Mouse (Mus musculus): ENCODE measurements around the gene Cacna2d3. TPM values are rescaled to one million over a fixed set of nuclear protein-coding genes. Genes with fewer than 3 reads are reported as not detected.

The Cacna2d3 gene
- polyA plus RNA-seq, 1 experiment from 2014 or later, result 2.0 TPM

GRCm38 (mm10) chr14:28918871-28919270 lies 802.8 kb downstream of the Cacna2d3 start:
- H3K27ac ChIP-seq (replicated peaks; ENCODE audit: low read depth, low read length), result no peak overlapping the region
- no peak overlapping the region for H3K4me2 ChIP-seq (ENCODE audit: low read depth, severe bottlenecking)
- H3K4me3 ChIP-seq (ENCODE audit: low read depth, low read length), result no peak overlapping the region
- H3K9ac ChIP-seq (ENCODE audit: low read length), result no peak overlapping the region
- 85% methylated on average over 5 of the region's 5 CpGs for WGBS
- H3K36me3 ChIP-seq (ENCODE audit: control insufficient read depth, insufficient read depth, low read length), result no peaks in the 10 kb centered on the region
- peaks cover 5% of the 10 kb centered on the region; the same call in 1 of the 2 replicates for H3K4me1 ChIP-seq (ENCODE audit: control insufficient read depth, insufficient read depth, low read length)
- no peaks in the 10 kb centered on the region for H3K27me3 ChIP-seq (ENCODE audit: control insufficient read depth, insufficient read depth, low read length)
- no peak for DNase-seq (ENCODE audit: low spot score)
- no peaks in the 10 kb centered on the region for H3K9me3 ChIP-seq (ENCODE audit: control insufficient read depth, low read length)
- no peak for ATAC-seq (ENCODE audit: insufficient number of reproducible peaks, low FRiP score, low TSS enrichment, low read depth)

DNA sequence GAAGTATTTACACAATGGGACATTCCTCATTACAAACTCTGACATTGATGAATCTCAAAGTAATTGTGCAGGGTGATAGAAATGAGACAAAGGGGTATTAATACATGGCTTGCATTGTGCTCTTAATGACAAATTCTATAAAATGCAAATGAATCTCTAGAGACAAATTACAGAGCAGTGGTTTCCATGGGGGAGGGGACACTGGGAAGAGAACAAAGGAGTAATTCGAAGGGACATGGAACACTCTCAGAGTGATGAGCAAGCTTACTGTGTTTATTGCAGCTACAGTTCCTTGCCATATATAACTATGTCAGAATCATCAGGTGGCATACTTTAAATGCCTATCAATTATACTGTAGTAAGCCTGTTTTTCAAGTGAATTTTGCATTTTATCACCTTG lies 806.7 kb downstream of the Cacna2d3 start:
- ATAC-seq (ENCODE audit: insufficient number of reproducible peaks, low FRiP score, low TSS enrichment, low read depth) (no peak), DNase-seq (ENCODE audit: low spot score) (no peak)
- Histone ChIP-seq H3K4me2 (ENCODE audit: low read depth, severe bottlenecking) (no peak overlapping the region), H3K4me1 (ENCODE audit: control insufficient read depth, insufficient read depth, low read length) (no peaks in the 10 kb centered on the region), H3K9ac (ENCODE audit: low read length) (no peak overlapping the region), H3K9me3 (ENCODE audit: control insufficient read depth, low read length) (no peaks in the 10 kb centered on the region), H3K27ac (replicated peaks; ENCODE audit: low read depth, low read length) (no peak overlapping the region), H3K36me3 (ENCODE audit: control insufficient read depth, insufficient read depth, low read length) (no peaks in the 10 kb centered on the region), H3K4me3 (ENCODE audit: low read depth, low read length) (no peak overlapping the region), H3K27me3 (ENCODE audit: control insufficient read depth, insufficient read depth, low read length) (no peaks in the 10 kb centered on the region)
- WGBS, result 87% methylated on average over 1 of the region's 1 CpGs

DNA sequence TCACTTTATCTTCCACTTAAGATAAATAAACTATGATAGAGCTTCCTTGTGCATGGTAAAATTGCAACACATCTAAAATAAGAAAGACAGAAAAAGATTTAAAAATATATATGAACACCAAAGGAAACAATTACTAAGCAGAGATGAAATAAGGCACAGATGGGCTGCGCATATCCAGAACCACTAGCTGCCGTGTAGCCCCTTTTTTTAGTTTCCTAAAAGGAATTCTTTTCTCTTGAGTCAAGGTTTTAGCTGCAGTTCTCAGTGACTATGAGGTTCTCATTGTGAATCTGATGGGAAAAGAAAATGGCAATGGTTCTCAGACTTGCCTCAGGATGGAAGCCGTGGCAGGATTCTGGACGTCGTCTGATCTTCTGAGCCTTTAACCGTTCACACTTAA lies 814.0 kb downstream of the Cacna2d3 start:
- no peak overlapping the region for H3K27ac ChIP-seq (replicated peaks; ENCODE audit: low read depth, low read length)
- H3K9me3 ChIP-seq (ENCODE audit: control insufficient read depth, low read length), result no peaks in the 10 kb centered on the region
- no peak for DNase-seq (ENCODE audit: low spot score)
- ATAC-seq (ENCODE audit: insufficient number of reproducible peaks, low FRiP score, low TSS enrichment, low read depth), result no peak
- no peak overlapping the region for H3K4me3 ChIP-seq (ENCODE audit: low read depth, low read length)
- WGBS, result 80% methylated on average over 6 of the region's 6 CpGs
- H3K4me2 ChIP-seq (ENCODE audit: low read depth, severe bottlenecking), result no peak overlapping the region
- H3K4me1 ChIP-seq (ENCODE audit: control insufficient read depth, insufficient read depth, low read length), result 0 out of 2 replicates have a peak, but pooled peaks cover 2% of the 10 kb centered on the region
- no peaks in the 10 kb centered on the region for H3K27me3 ChIP-seq (ENCODE audit: control insufficient read depth, insufficient read depth, low read length)
- no peak overlapping the region for H3K9ac ChIP-seq (ENCODE audit: low read length)
- no peaks in the 10 kb centered on the region for H3K36me3 ChIP-seq (ENCODE audit: control insufficient read depth, insufficient read depth, low read length)

- DNase-seq (ENCODE audit: low spot score), result no peak
- ATAC-seq (ENCODE audit: insufficient number of reproducible peaks, low FRiP score, low TSS enrichment, low read depth), result no peak
- Histone ChIP-seq H3K36me3 (ENCODE audit: control insufficient read depth, insufficient read depth, low read length) (no peaks in the 10 kb centered on the region), H3K4me2 (ENCODE audit: low read depth, severe bottlenecking) (no peak overlapping the region), H3K9ac (ENCODE audit: low read length) (no peak overlapping the region), H3K27ac (replicated peaks; ENCODE audit: low read depth, low read length) (no peak overlapping the region), H3K4me3 (ENCODE audit: low read depth, low read length) (no peak overlapping the region), H3K4me1 (ENCODE audit: control insufficient read depth, insufficient read depth, low read length) (no peaks in the 10 kb centered on the region), H3K27me3 (ENCODE audit: control insufficient read depth, insufficient read depth, low read length) (no peaks in the 10 kb centered on the region), H3K9me3 (ENCODE audit: control insufficient read depth, low read length) (no peaks in the 10 kb centered on the region)
- WGBS, result 77% methylated on average over 3 of the region's 3 CpGs
These were observed 829.1 kb downstream of the Cacna2d3 start for GRCm38 (mm10) chr14:28892530-28892929.

- Histone ChIP-seq H3K9ac (ENCODE audit: low read length) (no peak overlapping the region), H3K4me3 (ENCODE audit: low read depth, low read length) (no peak overlapping the region), H3K27me3 (ENCODE audit: control insufficient read depth, insufficient read depth, low read length) (no peaks in the 10 kb centered on the region), H3K36me3 (ENCODE audit: control insufficient read depth, insufficient read depth, low read length) (no peaks in the 10 kb centered on the region), H3K9me3 (ENCODE audit: control insufficient read depth, low read length) (no peaks in the 10 kb centered on the region), H3K4me1 (ENCODE audit: control insufficient read depth, insufficient read depth, low read length) (0 out of 2 replicates have a peak, but pooled peaks cover 7% of the 10 kb centered on the region), H3K4me2 (ENCODE audit: low read depth, severe bottlenecking) (no peak overlapping the region), H3K27ac (replicated peaks; ENCODE audit: low read depth, low read length) (no peak overlapping the region)
- ATAC-seq (ENCODE audit: insufficient number of reproducible peaks, low FRiP score, low TSS enrichment, low read depth) (no peak), DNase-seq (ENCODE audit: low spot score) (no peak)
- 48% methylated on average over 1 of the region's 1 CpGs for WGBS
These were observed 834.3 kb downstream of the Cacna2d3 start for GRCm38 (mm10) chr14:28887373-28887772.

- Histone ChIP-seq H3K36me3 (ENCODE audit: control insufficient read depth, insufficient read depth, low read length) (no peaks in the 10 kb centered on the region), H3K27me3 (ENCODE audit: control insufficient read depth, insufficient read depth, low read length) (no peaks in the 10 kb centered on the region), H3K27ac (replicated peaks; ENCODE audit: low read depth, low read length) (no peak overlapping the region), H3K9ac (ENCODE audit: low read length) (no peak overlapping the region), H3K4me1 (ENCODE audit: control insufficient read depth, insufficient read depth, low read length) (0 out of 2 replicates have a peak, but pooled peaks cover 7% of the 10 kb centered on the region), H3K4me2 (ENCODE audit: low read depth, severe bottlenecking) (no peak overlapping the region), H3K9me3 (ENCODE audit: control insufficient read depth, low read length) (no peaks in the 10 kb centered on the region), H3K4me3 (ENCODE audit: low read depth, low read length) (no peak overlapping the region)
- DNase-seq (ENCODE audit: low spot score), result no peak
- ATAC-seq (ENCODE audit: insufficient number of reproducible peaks, low FRiP score, low TSS enrichment, low read depth), result no peak
- 96% methylated on average over 4 of the region's 4 CpGs for whole genome bisulfite sequencing
These were observed 835.0 kb downstream of the Cacna2d3 start for GRCm38 (mm10) chr14:28886661-28887060.

GRCm38 (mm10) chr14:28870983-28871382 lies 850.7 kb downstream of the Cacna2d3 start:
- DNase-seq (ENCODE audit: low spot score), result no peak
- ATAC-seq (ENCODE audit: insufficient number of reproducible peaks, low FRiP score, low TSS enrichment, low read depth), result no peak
- Histone ChIP-seq H3K9me3 (ENCODE audit: control insufficient read depth, low read length) (no peaks in the 10 kb centered on the region), H3K4me2 (ENCODE audit: low read depth, severe bottlenecking) (no peak overlapping the region), H3K4me1 (ENCODE audit: control insufficient read depth, insufficient read depth, low read length) (no peaks in the 10 kb centered on the region), H3K4me3 (ENCODE audit: low read depth, low read length) (no peak overlapping the region), H3K9ac (ENCODE audit: low read length) (no peak overlapping the region), H3K27me3 (ENCODE audit: control insufficient read depth, insufficient read depth, low read length) (no peaks in the 10 kb centered on the region), H3K36me3 (ENCODE audit: control insufficient read depth, insufficient read depth, low read length) (no peaks in the 10 kb centered on the region), H3K27ac (replicated peaks; ENCODE audit: low read depth, low read length) (no peak overlapping the region)
- 84% methylated on average over 6 of the region's 6 CpGs for WGBS

GRCm38 (mm10) chr14:28870382-28870781 lies 851.3 kb downstream of the Cacna2d3 start:
- DNase-seq (ENCODE audit: low spot score) (no peak), ATAC-seq (ENCODE audit: insufficient number of reproducible peaks, low FRiP score, low TSS enrichment, low read depth) (no peak)
- Histone ChIP-seq H3K27ac (replicated peaks; ENCODE audit: low read depth, low read length) (no peak overlapping the region), H3K9me3 (ENCODE audit: control insufficient read depth, low read length) (no peaks in the 10 kb centered on the region), H3K36me3 (ENCODE audit: control insufficient read depth, insufficient read depth, low read length) (no peaks in the 10 kb centered on the region), H3K27me3 (ENCODE audit: control insufficient read depth, insufficient read depth, low read length) (no peaks in the 10 kb centered on the region), H3K9ac (ENCODE audit: low read length) (no peak overlapping the region), H3K4me2 (ENCODE audit: low read depth, severe bottlenecking) (no peak overlapping the region), H3K4me1 (ENCODE audit: control insufficient read depth, insufficient read depth, low read length) (no peaks in the 10 kb centered on the region), H3K4me3 (ENCODE audit: low read depth, low read length) (no peak overlapping the region)
- 93% methylated on average over 5 of the region's 5 CpGs for WGBS

GRCm38 (mm10) chr14:28864925-28865324 lies 856.7 kb downstream of the Cacna2d3 start:
- Histone ChIP-seq H3K9ac (ENCODE audit: low read length) (no peak overlapping the region), H3K36me3 (ENCODE audit: control insufficient read depth, insufficient read depth, low read length) (no peaks in the 10 kb centered on the region), H3K4me1 (ENCODE audit: control insufficient read depth, insufficient read depth, low read length) (no peaks in the 10 kb centered on the region), H3K9me3 (ENCODE audit: control insufficient read depth, low read length) (no peaks in the 10 kb centered on the region), H3K27ac (replicated peaks; ENCODE audit: low read depth, low read length) (no peak overlapping the region), H3K4me2 (ENCODE audit: low read depth, severe bottlenecking) (no peak overlapping the region), H3K27me3 (ENCODE audit: control insufficient read depth, insufficient read depth, low read length) (no peaks in the 10 kb centered on the region), H3K4me3 (ENCODE audit: low read depth, low read length) (no peak overlapping the region)
- DNase-seq (ENCODE audit: low spot score), result no peak
- ATAC-seq (ENCODE audit: insufficient number of reproducible peaks, low FRiP score, low TSS enrichment, low read depth), result no peak
- 84% methylated on average over 4 of the region's 4 CpGs for WGBS
